Mouse (Mus musculus) brain, embryonic 14.5 days (tissue): ENCODE data around the gene Aar2.

Experiments used
- CTCF ChIP-seq: fragments of 200-500 bp; IDR thresholded peaks from 2 replicates; pipeline ENCODE4 v1.5.1; 2012; ENCODE audit warnings: inconsistent platforms, mild to moderate bottlenecking, moderate library complexity, borderline replicate concordance; ENCODE audit not compliant: insufficient read depth, insufficient read length; ENCODE audit errors: extremely low read depth
- POLR2A ChIP-seq: fragments of 200-500 bp; IDR thresholded peaks from 2 replicates; pipeline ENCODE4 v1.6.1; 2012; ENCODE audit warnings: mild to moderate bottlenecking, inconsistent platforms, borderline replicate concordance; ENCODE audit not compliant: poor library complexity, insufficient read depth, insufficient read length, severe bottlenecking; ENCODE audit errors: extremely low read depth

- TF ChIP-seq POLR2A (no peak), CTCF (no peak)
These were observed 6.4 kb upstream of the Aar2 start for GRCm38 (mm10) chr2:156540991-156541390.
